Mouse (Mus musculus): Measurements from ENCODE around the gene Gm20822. TPM values are rescaled to one million over a fixed set of nuclear protein-coding genes. Genes with fewer than 3 reads are reported as not detected.
"Not testable (repeated sequence)": the region's sequence is repeated elsewhere in the genome, so short reads cannot be mapped to it uniquely, and the experiment has no call there.

The Gm20822 gene
- polyA plus RNA-seq (2012): not detected in 2 replicates

DNA sequence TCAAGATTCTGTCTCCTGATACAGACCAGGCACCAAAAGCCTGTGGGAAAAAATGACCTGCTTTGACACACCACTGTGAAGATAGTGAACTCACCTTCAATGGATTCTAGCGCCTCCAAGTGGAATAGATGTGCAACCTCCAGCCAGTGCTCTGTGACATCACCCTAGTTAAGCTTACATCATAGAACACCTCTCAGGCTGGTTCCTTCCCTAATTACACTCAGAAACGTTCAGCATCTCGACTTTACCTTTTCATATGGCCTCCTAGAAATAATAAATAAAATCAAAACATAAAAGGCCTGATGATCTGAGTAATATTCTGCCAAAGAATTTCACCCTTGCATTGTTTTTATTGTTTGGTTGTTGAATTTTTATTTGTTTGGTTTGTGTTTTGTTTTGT lies at the start of gene Gm20822:
TSS of gene Gm20822 (minus strand) at position 101 of the 400 bp plus-strand sequence.
- not testable (repeated sequence) for H3K4me1 ChIP-seq (ENCODE audit: control insufficient read depth); H3K36me3 ChIP-seq (ENCODE audit: control insufficient read depth); H3K4me3 ChIP-seq (replicated peaks); H3K9me3 ChIP-seq (ENCODE audit: control insufficient read depth, low read length); H3K27me3 ChIP-seq (ENCODE audit: control insufficient read depth)
